Mouse (Mus musculus) embryonic fibroblast, embryonic 13.5 days (primary cell): Measurements from ENCODE around the gene Gstp3. TPM values are rescaled to one million over a fixed set of nuclear protein-coding genes. Genes with fewer than 3 reads are reported as not detected.
"Not testable (repeated sequence)": the region's sequence is repeated elsewhere in the genome, so short reads cannot be mapped to it uniquely, and the experiment has no call there.

Source experiments
- H3K27ac ChIP-seq: 2 replicates; pipeline ENCODE4 v1.5.1; 2012; ENCODE audit warnings: low read length, control low read depth, inconsistent platforms; ENCODE audit not compliant: insufficient read depth
- H3K4me1 ChIP-seq: 2 replicates; pipeline ENCODE4 v1.6.1; 2011; ENCODE audit warnings: low read length; ENCODE audit not compliant: control insufficient read depth, insufficient read depth
- H3K4me3 ChIP-seq: 2 replicates; pipeline ENCODE4 v1.5.1; 2011; ENCODE audit warnings: mild to moderate bottlenecking, control low read depth, low read length; ENCODE audit not compliant: insufficient read depth
- CTCF ChIP-seq: IDR thresholded peaks from 2 replicates; pipeline ENCODE4 v1.5.1; 2011; ENCODE audit warnings: mild to moderate bottlenecking, control low read depth, low read length, moderate library complexity, borderline replicate concordance; ENCODE audit not compliant: insufficient read depth
- POLR2A ChIP-seq: IDR thresholded peaks from 2 replicates; pipeline ENCODE4 v1.6.1; 2011; ENCODE audit warnings: low read depth, mild to moderate bottlenecking, control low read depth, low read length, moderate library complexity
- polyA plus RNA-seq: library from polyadenylated mRNA; stranded (reverse); fragments of >200 nt; gene quantifications from 2 replicates; pipeline ENCODE4 v1.2.4, GENCODE M21; 2011; ENCODE audit warnings: low read depth; ENCODE audit not compliant: missing spikeins, insufficient read length

Gene Gstp3
- polyA plus RNA-seq, 1 experiment: not detected

DNA sequence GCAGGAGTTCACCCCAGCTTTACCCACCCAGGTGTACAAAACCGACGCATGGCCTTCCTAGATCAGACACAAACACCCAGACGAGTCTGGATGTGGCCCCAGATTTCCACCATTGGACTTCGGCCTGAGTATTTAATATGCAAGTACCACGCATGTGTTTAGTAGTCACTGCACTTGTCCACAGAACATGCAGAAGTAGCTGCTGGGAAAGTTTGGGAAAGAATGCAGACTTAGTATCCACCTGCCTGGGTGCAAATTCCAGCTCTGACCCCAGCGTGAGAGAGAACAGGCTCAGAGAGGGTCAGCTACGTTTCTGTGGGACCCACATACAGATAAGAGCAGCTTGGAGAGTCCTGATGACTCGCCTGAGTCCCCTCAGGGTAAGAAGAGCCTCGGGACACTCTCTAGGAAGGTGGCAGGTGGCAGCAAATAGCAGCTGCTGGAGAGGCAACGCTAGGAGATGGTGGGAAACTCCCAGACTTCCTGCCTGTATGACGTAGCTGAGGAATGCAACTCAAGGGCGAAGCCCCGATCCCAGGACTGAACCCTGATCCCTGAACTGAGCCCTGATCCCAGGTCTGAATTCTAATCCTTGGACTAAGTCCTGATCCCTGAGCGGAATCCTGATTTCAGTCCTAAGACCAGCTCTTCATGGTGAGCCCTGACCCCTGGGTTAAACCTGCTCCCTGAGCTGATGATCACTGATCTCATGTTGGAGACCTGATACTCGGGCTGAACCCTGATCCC lies 3.2 kb downstream of the Gstp3 start:
- Histone ChIP-seq H3K4me1 (0 out of 2 replicates have a peak, but pooled peaks cover 2% of the 10 kb centered on the region), H3K4me3 (no peak overlapping the region), H3K27ac (no peak overlapping the region)
- TF ChIP-seq CTCF (no peak), POLR2A (no peak)

DNA sequence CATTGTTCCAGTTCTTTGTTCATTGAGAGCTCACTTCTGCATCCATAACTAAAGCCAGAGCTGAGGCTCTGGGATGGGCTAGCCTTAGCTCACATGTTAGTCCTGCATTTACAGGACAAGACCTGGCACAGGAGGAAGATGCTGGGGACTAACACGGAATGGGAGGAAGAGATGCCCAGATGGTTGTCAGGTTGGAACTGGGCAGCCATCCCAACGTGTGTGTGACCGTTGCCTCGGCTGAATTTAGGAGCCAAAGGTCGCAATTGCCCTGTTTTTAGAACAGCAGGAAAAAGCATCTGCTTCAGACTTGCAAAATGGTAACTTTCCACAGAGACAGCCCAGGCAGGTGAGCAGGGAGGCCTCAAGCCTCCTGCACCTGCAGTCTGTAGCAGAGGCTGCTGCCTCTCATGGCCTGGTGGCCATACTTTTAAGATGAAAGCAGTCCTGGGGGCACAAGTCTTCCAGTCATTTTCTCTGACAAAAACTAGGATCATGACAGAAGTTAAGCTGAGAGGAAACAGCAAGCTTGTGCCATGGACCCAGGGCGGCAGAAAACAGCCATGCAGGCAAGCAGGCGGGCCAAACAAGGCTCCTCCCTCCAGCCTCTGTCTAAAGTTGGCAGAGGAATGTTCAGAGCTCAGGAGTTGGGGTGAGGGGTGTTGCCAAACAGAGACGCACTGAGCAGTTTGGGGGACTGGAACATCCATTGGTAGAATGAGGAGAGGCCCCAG lies 4.0 kb downstream of the Gstp3 start:
- no peak for TF ChIP-seq CTCF
- no peak for TF ChIP-seq POLR2A
- no peak overlapping the region for H3K27ac ChIP-seq

DNA sequence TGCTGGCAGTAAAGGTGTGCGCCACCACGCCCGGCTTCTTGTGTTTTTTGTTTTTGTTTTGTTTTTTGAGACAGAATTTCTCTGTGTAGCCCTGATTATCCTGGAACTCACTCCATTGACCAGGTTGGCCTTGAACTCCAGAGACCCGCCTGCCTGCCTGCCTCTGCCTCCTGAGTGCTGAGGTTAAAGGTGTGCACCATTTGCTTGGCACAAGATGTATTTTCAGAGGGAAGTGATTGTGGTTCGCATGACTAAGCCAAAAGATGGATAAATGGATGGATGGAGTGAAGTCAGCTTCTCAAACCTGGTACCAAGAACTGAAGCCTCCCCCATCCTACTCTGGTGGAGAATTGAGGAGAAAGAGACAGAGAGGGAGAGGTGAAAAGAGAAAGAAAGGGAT lies 4.8 kb downstream of the Gstp3 start:
- TF ChIP-seq CTCF: no peak
- no peak for TF ChIP-seq POLR2A
- Histone ChIP-seq H3K4me3 (no peak overlapping the region), H3K4me1 (0 out of 2 replicates have a peak, but pooled peaks cover 2% of the 10 kb centered on the region), H3K27ac (no peak overlapping the region)

More for the DNA sequence above, 4.0 kb downstream of the Gstp3 start:
- no peak overlapping the region for H3K4me3 ChIP-seq
- 0 out of 2 replicates have a peak, but pooled peaks cover 2% of the 10 kb centered on the region for H3K4me1 ChIP-seq

DNA sequence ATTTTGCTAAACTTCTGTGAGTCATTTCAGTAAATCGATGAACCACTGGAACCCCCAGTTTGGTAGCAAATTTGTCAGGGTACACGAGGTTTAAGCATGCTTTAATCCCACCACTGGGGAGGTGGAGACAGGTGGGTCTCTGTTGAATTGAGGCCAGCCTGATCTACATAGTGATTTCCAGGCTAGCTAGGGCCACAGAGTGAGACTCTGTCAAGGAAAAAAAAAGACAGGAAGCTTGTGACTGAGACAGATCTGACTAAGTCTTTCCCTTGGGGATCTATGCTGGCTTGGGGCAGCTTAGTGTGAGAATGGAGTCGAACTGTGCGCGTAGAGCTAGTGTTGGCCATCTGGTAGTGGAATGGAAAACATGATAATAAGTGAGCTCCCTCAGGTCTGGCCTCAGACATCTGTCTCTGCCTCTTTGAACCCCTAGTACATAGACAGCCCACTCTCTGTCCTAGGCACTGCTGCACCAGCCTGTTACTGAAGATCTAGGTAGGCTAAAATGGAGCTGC lies 6.8 kb downstream of the Gstp3 start:
- H3K4me3 ChIP-seq: no peak overlapping the region
- H3K27ac ChIP-seq: no peak overlapping the region
- TF ChIP-seq CTCF (no peak), POLR2A (no peak)
- H3K4me1 ChIP-seq: 0 out of 2 replicates have a peak, but pooled peaks cover 2% of the 10 kb centered on the region

DNA sequence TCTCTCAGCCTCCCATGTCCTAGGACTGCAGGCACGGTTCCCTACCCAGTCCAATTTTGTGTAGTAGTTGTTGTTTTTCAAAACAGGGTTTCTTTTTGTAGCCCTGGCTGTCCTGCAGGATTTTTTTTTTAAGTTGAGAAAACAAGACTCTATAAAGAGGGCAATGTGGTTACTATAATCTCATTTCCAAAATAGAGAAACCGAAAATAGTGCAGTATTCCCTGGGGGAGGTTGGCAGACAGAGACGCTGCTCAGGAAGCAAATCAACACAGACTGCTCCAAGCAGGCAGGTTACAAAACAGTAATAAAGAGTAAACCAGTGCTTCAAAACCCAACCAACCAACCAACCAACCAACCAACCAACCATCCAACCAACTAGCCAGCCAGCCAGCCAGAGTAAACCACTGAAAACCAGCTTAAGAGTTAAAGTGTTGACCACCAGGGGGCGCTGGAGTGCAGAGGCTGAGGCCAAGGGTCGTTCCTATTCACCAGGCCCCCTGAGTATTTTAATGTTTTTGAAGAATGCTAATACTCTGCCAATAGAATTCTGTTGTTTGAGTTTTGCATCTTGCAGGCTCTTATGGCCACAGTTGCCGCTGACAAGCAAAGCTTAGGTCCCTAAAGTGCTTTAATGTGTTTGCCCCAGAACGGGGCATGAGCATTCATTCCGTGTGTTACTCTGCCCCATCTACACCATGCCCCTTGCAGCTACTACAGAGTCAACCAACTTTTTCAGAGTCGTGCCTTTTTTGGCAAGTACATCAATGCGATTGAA lies 7.4 kb downstream of the Gstp3 start:
- Histone ChIP-seq H3K4me3 (no peak overlapping the region), H3K4me1 (0 out of 2 replicates have a peak, but pooled peaks cover 2% of the 10 kb centered on the region), H3K27ac (no peak overlapping the region)
- TF ChIP-seq POLR2A: no peak
- peak; percentile 45; the same call in 1 of the 2 replicates for TF ChIP-seq CTCF

DNA sequence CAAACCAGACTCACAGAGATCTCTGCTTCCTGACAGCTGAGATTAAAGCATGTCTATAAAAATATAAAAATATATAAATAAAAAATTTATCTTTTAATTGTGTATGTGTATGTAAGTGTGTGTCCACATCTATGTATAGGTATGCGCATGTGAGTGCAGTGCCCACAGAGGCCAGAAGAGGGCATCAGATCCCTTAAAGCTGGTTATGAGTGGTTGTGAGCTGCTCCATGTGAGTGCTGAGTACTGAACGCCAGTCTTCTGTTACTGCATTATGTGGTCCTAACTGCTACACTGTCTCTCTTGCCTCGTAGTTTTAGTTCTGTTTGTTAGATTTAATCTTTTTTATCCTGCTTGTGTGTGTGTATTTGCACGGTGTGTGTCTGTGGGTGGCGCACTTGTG lies 8.4 kb downstream of the Gstp3 start:
- H3K4me3 ChIP-seq: no peak overlapping the region
- H3K27ac ChIP-seq: no peak overlapping the region
- TF ChIP-seq CTCF (no peak), POLR2A (no peak)
- 0 out of 2 replicates have a peak, but pooled peaks cover 2% of the 10 kb centered on the region for H3K4me1 ChIP-seq

DNA sequence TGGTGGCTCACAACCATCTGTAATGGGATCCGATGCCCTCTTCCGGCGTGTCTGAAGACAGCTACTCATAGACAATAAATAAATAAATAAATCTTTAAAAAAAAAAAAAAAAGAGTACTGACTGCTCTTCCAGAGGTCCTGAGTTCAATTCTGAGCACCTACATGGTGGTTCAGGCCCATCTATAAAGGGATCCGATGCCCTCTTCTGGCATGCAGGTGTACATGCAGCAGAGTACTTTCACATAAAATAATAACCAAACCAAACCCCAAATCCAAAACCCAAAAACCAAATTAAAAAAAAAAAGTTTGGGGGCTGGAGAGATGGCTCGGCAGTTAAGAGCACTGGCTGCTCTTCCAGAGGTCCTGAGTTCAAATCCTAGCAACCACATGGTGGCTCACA lies 10.3 kb downstream of the Gstp3 start:
- not testable (repeated sequence) for H3K27ac ChIP-seq, H3K4me3 ChIP-seq, H3K4me1 ChIP-seq

DNA sequence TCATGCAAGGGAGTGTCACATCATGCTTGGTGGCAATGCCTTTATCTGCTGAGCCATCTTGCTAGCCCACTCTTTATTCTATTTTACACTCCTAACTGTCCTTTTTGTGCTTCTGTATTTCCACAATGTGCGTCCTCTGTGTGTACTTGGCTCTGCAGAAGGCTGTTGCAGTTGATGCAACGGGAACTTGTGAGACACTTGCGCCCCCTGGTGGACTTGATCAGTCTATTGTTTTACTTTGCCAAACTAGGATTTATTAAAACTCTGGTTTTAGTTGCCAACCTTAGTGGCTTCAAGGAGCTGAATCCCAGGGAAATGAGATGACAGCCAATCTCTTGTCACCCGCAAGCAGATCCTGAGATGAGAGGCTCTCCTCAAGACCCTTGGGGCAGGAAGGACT lies 11.5 kb downstream of the Gstp3 start:
- TF ChIP-seq CTCF: peak; percentile 48; the same call in 1 of the 2 replicates
- no peak for TF ChIP-seq POLR2A
- Histone ChIP-seq H3K4me3 (no peak overlapping the region), H3K4me1 (0 out of 2 replicates have a peak, but pooled peaks cover 2% of the 10 kb centered on the region), H3K27ac (no peak overlapping the region)

DNA sequence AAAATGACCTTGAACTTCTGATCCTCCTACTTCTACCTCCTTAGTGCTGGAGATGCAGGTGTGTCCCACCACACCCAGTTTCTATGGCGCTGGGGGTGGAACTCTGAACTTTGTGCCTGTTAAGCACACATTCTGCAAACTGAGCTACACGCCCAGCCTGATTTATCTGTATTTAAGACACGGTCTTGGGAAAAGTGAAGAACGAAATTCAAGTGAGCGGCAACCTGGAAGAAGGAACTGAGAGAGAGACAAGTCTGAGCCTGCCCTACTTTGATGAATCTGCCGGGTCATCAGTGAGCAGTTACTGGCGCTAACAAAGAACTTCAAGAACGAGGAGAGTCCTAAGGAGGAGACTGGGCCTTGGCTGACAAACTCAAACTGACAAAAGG lies 12.5 kb downstream of the Gstp3 start:
- no peak overlapping the region for H3K4me3 ChIP-seq
- no peaks in the 10 kb centered on the region for H3K4me1 ChIP-seq
- H3K27ac ChIP-seq: no peak overlapping the region
- TF ChIP-seq POLR2A: no peak
